Mouse (Mus musculus): ENCODE data around the gene Sipa1l3. TPM values are rescaled to one million over a fixed set of nuclear protein-coding genes. Genes with fewer than 3 reads are reported as not detected.

Sipa1l3 gene
- polyA plus RNA-seq, 1 experiment: 35.4 TPM

DNA sequence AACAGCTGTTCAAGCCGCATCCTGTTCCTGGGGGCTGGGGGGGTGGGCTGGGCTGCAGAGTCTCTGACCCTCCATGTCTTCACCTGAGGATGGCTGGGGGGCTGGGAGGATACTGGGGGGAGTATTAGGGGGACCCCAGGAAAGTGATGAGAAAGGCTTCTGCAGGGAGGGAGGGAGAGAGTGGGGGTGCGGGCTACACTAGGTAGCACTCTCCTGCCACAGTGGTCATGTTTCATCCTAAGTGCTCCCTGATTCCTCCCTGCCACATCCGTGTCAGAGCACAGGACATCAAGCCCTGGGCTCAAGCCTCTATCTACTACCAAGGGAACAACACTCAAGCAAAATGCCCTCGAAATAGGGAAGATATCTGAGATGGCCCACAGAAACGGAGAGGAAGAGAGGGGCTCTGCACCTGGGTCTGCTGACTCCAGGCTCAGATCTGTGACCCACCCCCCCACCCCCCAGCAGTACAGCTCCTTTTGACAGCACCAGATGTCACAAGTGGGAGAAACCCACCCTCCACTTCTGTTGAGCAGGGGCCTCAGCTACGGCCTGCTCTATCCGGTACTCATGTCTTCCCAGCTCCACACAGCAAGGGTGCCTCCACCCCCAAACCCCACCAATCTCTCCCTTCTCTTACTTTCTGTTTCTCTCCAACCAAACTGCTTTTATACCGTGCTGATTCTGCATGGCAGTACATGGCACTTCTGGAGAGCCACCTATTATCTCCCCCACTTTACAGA lies 106.4 kb downstream of the Sipa1l3 start:
- TF ChIP-seq CTCF (IDR thresholded peaks at IDR 0.05; ENCODE audit: extremely low read depth, insufficient read depth, low read length) (no peak), POLR2A (IDR thresholded peaks at IDR 0.05; ENCODE audit: extremely low read depth, insufficient read depth, low read length) (no peak)
- Histone ChIP-seq H3K4me3 (ENCODE audit: insufficient read depth, low read length) (no peak overlapping the region), H3K27ac (ENCODE audit: insufficient read depth, low read length) (no peak overlapping the region), H3K4me1 (ENCODE audit: control insufficient read depth, insufficient read depth, low read length) (no peaks in the 10 kb centered on the region; the same call in 1 of the 2 replicates)

DNA sequence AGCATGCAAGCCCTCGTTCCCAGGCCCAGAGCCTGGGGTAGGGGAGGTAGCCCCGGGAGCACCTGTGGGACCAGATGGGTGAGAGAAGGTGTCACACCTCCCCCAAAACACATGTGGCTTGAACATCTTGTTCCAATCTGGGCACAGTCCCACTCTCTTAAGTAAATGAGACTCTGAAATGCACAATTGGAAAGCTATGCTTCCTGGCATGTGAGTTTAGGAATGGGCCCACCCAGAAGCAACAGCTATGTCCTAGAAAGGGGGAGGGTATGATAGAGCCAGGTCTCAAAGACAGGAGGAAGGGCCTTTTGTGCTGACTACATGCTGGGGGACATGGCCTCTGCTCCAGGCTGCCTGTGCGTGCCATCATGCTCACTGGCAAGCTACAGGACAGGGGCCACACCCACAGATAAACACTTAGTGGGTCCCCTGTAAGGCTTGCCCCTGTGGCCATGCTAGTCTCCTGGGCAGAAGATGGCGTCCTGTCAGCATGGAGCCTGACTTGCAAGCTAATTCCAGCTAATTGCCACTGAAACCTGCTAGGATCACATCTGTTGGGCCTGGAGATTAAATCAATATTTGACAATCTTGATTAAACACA lies 107.1 kb downstream of the Sipa1l3 start:
- Histone ChIP-seq H3K4me3 (ENCODE audit: insufficient read depth, low read length) (no peak overlapping the region), H3K4me1 (ENCODE audit: control insufficient read depth, insufficient read depth, low read length) (no peaks in the 10 kb centered on the region; the same call in 1 of the 2 replicates), H3K27ac (ENCODE audit: insufficient read depth, low read length) (no peak overlapping the region)
- no peak for TF ChIP-seq CTCF (IDR thresholded peaks at IDR 0.05; ENCODE audit: extremely low read depth, insufficient read depth, low read length)
- no peak for TF ChIP-seq POLR2A (IDR thresholded peaks at IDR 0.05; ENCODE audit: extremely low read depth, insufficient read depth, low read length)

DNA sequence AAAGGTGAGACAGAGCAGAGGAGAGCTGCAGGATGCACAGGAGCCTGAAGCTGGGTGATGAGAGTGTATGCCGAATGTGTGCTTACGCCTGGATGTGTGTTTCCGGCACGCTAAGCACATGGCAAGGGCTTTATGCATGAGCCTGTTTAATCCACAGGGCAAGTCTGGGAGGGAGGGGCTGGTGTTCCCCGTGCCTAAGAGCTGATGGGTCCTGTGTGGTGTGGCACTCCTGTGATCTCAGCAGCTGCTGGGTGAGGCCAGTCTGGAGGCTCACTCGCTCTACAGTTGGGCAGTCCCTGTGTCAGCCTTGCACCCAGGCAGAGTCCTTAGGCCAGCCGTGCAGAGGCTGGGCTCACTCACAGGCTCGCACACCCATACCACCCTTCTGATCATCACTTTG lies 108.0 kb downstream of the Sipa1l3 start:
- Histone ChIP-seq H3K4me3 (ENCODE audit: insufficient read depth, low read length) (no peak overlapping the region), H3K4me1 (ENCODE audit: control insufficient read depth, insufficient read depth, low read length) (no peaks in the 10 kb centered on the region; the same call in 1 of the 2 replicates), H3K27ac (ENCODE audit: insufficient read depth, low read length) (no peak overlapping the region)
- no peak for TF ChIP-seq CTCF (IDR thresholded peaks at IDR 0.05; ENCODE audit: extremely low read depth, insufficient read depth, low read length)
- TF ChIP-seq POLR2A (IDR thresholded peaks at IDR 0.05; ENCODE audit: extremely low read depth, insufficient read depth, low read length): no peak

DNA sequence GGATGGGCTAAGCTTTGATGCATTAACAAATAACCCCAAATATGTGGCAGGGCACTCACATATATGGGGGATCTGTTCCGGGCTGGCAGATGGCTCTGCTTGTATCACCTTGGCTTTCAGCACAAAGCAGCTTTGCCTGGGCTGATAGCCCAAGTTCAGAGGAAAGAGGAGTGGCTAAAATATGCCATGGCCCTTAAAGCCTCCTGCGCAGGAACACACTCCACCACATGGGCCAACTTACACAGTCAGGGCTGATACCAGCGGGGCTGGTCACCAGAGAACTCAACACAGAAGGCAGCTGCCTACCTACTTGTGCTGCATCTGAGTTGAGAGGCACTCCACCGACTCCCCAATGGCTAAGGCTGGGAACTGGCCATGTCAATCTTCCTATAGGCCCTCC lies 111.6 kb downstream of the Sipa1l3 start:
- no peaks in the 10 kb centered on the region; the same call in 1 of the 2 replicates for H3K4me1 ChIP-seq (ENCODE audit: control insufficient read depth, insufficient read depth, low read length)
- no peak for TF ChIP-seq POLR2A (IDR thresholded peaks at IDR 0.05; ENCODE audit: extremely low read depth, insufficient read depth, low read length)
- no peak overlapping the region for H3K27ac ChIP-seq (ENCODE audit: insufficient read depth, low read length)
- no peak overlapping the region for H3K4me3 ChIP-seq (ENCODE audit: insufficient read depth, low read length)

DNA sequence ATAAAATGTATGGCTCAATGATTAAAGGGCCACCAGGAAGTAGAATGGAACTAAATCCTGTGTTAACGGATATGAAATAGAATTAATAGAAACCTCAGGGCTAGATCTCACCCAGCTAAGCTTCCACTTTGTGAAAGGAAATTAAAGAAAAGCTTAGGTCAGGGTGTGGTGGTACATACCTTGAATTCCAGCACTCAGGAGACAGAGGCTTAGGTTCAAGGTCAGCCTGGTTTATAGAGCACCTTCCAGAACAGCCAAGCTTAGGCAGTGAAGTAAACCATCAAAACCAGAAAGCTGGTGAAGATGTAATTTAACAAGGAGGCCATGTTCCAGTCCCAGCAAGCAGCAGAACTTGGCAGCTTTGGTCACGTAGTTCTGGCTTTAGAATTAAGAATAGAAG lies 114.3 kb downstream of the Sipa1l3 start:
- TF ChIP-seq POLR2A (IDR thresholded peaks at IDR 0.05; ENCODE audit: extremely low read depth, insufficient read depth, low read length) (no peak), CTCF (IDR thresholded peaks at IDR 0.05; ENCODE audit: extremely low read depth, insufficient read depth, low read length) (no peak)
- H3K4me1 ChIP-seq (ENCODE audit: control insufficient read depth, insufficient read depth, low read length): no peaks in the 10 kb centered on the region
- H3K27ac ChIP-seq (ENCODE audit: insufficient read depth, low read length): no peak overlapping the region
- H3K4me3 ChIP-seq (ENCODE audit: insufficient read depth, low read length): no peak overlapping the region

DNA sequence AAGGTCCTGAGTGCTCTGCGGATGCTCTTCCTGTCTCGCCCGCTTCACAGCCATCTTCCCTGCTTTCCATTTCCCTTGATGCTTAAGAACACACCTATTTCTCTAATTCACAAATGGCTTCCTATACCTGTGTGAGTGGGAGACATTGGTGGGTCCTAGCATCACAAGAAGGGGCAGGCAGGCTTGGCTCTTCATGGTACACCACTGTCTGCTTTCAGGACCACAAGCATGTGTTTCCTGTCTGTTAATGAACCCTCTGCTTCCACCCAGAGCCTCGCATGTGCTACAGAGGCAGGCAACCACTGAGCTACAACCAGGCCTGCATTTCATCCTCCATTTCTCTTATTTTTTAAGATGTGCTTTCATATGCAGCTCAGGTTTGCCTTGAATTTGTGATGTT lies 116.4 kb downstream of the Sipa1l3 start:
- Histone ChIP-seq H3K4me1 (ENCODE audit: control insufficient read depth, insufficient read depth, low read length) (no peaks in the 10 kb centered on the region), H3K4me3 (ENCODE audit: insufficient read depth, low read length) (no peak overlapping the region), H3K27ac (ENCODE audit: insufficient read depth, low read length) (no peak overlapping the region)
- TF ChIP-seq POLR2A (IDR thresholded peaks at IDR 0.05; ENCODE audit: extremely low read depth, insufficient read depth, low read length) (no peak), CTCF (IDR thresholded peaks at IDR 0.05; ENCODE audit: extremely low read depth, insufficient read depth, low read length) (no peak)

DNA sequence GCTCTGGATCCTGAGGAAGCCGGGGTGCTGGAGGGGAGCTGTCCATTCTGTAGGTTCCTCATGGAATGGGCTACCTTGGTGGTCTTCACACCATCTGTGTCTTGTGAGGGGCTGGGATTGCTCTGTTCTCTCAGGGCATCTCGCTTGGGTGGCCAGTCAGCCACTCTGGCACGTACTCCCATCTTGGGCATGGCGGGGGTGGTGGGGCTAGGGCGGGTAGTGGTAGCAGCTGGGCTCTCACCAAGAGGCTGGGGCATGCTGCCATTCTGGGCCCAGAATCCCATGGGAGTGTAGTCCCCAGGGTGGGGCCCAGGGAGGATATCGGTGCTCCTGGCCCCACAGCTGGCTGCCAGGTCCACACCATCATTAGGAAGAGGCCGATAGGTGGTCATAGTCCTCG lies 118.0 kb downstream of the Sipa1l3 start:
- Histone ChIP-seq H3K4me1 (ENCODE audit: control insufficient read depth, insufficient read depth, low read length) (no peaks in the 10 kb centered on the region), H3K27ac (ENCODE audit: insufficient read depth, low read length) (no peak overlapping the region), H3K4me3 (ENCODE audit: insufficient read depth, low read length) (no peak overlapping the region)
- TF ChIP-seq POLR2A (IDR thresholded peaks at IDR 0.05; ENCODE audit: extremely low read depth, insufficient read depth, low read length) (no peak), CTCF (IDR thresholded peaks at IDR 0.05; ENCODE audit: extremely low read depth, insufficient read depth, low read length) (no peak)

DNA sequence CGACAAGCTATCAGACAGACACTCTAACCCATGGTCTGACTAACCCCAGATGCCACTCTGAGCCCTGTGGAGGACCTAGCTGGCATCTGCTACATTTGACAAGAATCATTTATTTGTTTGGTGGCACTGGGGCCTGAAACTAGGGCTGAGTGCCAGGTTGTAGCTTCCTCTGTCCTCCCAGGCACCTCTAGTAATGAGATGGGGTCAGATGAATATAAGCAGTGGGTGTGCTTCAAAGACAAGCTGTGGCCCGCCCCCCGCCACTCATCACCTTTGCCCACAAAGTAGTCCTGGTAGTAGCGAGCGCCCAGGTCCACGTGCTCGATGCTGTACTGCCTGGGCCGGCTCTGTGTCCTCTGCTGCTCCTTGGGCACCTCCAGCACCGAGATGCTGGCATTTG lies 119.4 kb downstream of the Sipa1l3 start:
- no peak overlapping the region for H3K27ac ChIP-seq (ENCODE audit: insufficient read depth, low read length)
- no peaks in the 10 kb centered on the region for H3K4me1 ChIP-seq (ENCODE audit: control insufficient read depth, insufficient read depth, low read length)
- H3K4me3 ChIP-seq (ENCODE audit: insufficient read depth, low read length): no peak overlapping the region
- TF ChIP-seq CTCF (IDR thresholded peaks at IDR 0.05; ENCODE audit: extremely low read depth, insufficient read depth, low read length) (no peak), POLR2A (IDR thresholded peaks at IDR 0.05; ENCODE audit: extremely low read depth, insufficient read depth, low read length) (no peak)

DNA sequence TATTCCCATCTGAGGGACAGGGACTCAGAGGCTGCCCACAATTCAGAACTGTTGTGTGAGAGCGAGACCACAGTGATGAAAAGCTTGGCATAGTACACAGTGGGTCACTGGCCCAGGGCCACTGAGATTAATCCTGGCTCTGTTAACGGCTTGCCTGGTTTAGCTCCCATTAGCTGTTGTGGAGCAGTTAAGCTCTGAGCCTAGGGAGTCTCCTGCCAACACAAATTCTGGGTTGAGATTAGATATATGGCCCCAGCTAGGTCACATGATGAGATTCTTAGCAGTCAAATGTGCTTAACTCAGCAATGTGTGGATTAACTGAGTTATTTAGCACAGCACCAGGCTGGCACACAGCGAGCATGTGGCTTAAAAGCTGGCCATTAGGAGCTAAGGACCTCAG lies 121.0 kb downstream of the Sipa1l3 start:
- H3K4me1 ChIP-seq (ENCODE audit: control insufficient read depth, insufficient read depth, low read length): no peaks in the 10 kb centered on the region
- H3K4me3 ChIP-seq (ENCODE audit: insufficient read depth, low read length): no peak overlapping the region
- TF ChIP-seq POLR2A (IDR thresholded peaks at IDR 0.05; ENCODE audit: extremely low read depth, insufficient read depth, low read length) (no peak), CTCF (IDR thresholded peaks at IDR 0.05; ENCODE audit: extremely low read depth, insufficient read depth, low read length) (no peak)
- H3K27ac ChIP-seq (ENCODE audit: insufficient read depth, low read length): no peak overlapping the region

DNA sequence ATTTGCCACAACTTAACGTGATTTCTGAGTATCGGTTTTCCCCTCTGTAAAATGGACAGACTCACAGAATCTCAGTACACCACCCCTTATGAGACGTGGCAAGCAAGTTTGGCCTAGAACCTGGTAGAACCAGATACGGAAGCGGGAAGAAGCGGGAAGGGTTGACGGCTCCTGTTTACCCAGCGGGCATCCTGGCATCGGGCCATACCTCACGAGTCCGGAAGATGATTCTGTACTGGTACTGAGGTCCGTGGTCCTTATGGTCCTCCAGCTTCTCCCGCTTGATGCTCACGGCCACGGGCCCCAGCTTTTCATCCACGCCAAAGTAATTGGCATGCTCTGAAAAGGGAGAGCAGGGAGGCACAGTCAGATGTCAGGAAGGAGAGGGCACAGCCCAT lies 121.5 kb downstream of the Sipa1l3 start:
- TF ChIP-seq POLR2A (IDR thresholded peaks at IDR 0.05; ENCODE audit: extremely low read depth, insufficient read depth, low read length) (no peak), CTCF (IDR thresholded peaks at IDR 0.05; ENCODE audit: extremely low read depth, insufficient read depth, low read length) (no peak)
- Histone ChIP-seq H3K4me1 (ENCODE audit: control insufficient read depth, insufficient read depth, low read length) (no peaks in the 10 kb centered on the region), H3K4me3 (ENCODE audit: insufficient read depth, low read length) (no peak overlapping the region), H3K27ac (ENCODE audit: insufficient read depth, low read length) (no peak overlapping the region)

Data from cortical plate, adult 2 months (tissue).